Mouse (Mus musculus): ENCODE results near the gene Cbr3. TPM values are rescaled to one million over a fixed set of nuclear protein-coding genes. Genes with fewer than 3 reads are reported as not detected.
"Not testable (repeated sequence)": the region's sequence is repeated elsewhere in the genome, so short reads cannot be mapped to it uniquely, and the experiment has no call there.

The Cbr3 gene
- polyA plus RNA-seq, 1 experiment from 2014 or later: 0.27 TPM

DNA sequence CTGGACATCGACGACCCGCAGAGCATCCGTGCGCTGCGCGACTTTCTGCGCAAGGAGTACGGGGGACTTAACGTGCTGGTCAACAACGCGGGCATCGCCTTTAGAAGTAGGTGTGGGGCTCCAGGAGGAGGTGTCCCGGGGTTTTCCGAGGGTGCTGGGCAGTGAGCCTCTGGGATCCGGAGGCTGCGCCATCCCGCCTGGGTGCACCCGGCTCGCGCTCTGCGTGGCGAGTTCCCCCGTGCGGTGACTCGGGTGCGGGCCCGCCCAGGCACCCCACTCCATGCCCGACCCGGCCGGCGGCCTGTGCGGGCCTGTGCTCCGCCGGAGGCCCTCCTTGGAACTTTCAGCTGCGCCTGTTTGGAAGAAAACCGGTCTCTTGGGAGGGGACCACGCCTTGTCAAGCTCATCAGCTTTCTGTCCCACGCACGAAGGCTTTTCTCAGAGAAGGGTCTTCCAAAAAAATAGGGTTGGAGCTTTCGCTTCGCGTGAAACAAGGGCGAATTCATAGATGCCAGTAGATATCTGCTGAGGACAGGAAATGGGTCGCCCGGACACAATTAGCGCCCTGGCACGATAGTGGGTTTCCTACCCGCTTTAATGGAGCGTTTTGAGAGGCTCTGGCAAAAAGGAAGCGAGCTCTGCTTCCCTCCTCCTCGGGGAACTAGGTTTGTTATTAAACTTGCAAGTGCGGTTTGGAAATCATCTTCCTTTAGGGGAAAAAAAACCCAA lies 657 bp downstream of the Cbr3 start:
- H3K9me3 ChIP-seq: no peaks in the 10 kb centered on the region
- H3K4me3 ChIP-seq (replicated peaks): peak overlapping the region; percentile 43
- H3K27me3 ChIP-seq: peaks cover 58% of the 10 kb centered on the region
- no peak overlapping the region for H3K27ac ChIP-seq
- WGBS: 1% methylated on average over 53 of the region's 53 CpGs
- peak overlapping the region; percentile 73 for H3K4me2 ChIP-seq (replicated peaks)
- peak overlapping the region; percentile 58; the same call in 1 of the 2 replicates for H3K9ac ChIP-seq (replicated peaks)
- peak; percentile 55 for ATAC-seq
- H3K36me3 ChIP-seq: no peaks in the 10 kb centered on the region
- H3K4me1 ChIP-seq (replicated peaks): peaks cover 15% of the 10 kb centered on the region

GRCm38 (mm10) chr16:93684441-93684840 lies 1.4 kb downstream of the Cbr3 start:
- no peaks in the 10 kb centered on the region for H3K36me3 ChIP-seq
- WGBS: 33% methylated on average over 7 of the region's 7 CpGs
- H3K4me1 ChIP-seq (replicated peaks): peaks cover 15% of the 10 kb centered on the region
- H3K9ac ChIP-seq (replicated peaks): no peak overlapping the region
- no peak for ATAC-seq
- 0 out of 2 replicates have a peak overlapping the region, but pooled peaks have one; percentile 73 for H3K4me2 ChIP-seq (replicated peaks)
- no peak overlapping the region for H3K4me3 ChIP-seq (replicated peaks)
- H3K9me3 ChIP-seq: no peaks in the 10 kb centered on the region
- no peak overlapping the region for H3K27ac ChIP-seq
- H3K27me3 ChIP-seq: peaks cover 58% of the 10 kb centered on the region

- H3K9me3 ChIP-seq; H3K4me3 ChIP-seq (replicated peaks); H3K9ac ChIP-seq (replicated peaks); H3K4me2 ChIP-seq (replicated peaks); H3K36me3 ChIP-seq; H3K27ac ChIP-seq; ATAC-seq: not testable (repeated sequence)
- H3K27me3 ChIP-seq: peaks cover 52% of the 10 kb centered on the region
- WGBS: 91% methylated on average over 3 of the region's 3 CpGs
- peaks cover 15% of the 10 kb centered on the region for H3K4me1 ChIP-seq (replicated peaks)
Observed at GRCm38 (mm10) chr16:93685783-93686182, 2.8 kb downstream of the Cbr3 start.

DNA sequence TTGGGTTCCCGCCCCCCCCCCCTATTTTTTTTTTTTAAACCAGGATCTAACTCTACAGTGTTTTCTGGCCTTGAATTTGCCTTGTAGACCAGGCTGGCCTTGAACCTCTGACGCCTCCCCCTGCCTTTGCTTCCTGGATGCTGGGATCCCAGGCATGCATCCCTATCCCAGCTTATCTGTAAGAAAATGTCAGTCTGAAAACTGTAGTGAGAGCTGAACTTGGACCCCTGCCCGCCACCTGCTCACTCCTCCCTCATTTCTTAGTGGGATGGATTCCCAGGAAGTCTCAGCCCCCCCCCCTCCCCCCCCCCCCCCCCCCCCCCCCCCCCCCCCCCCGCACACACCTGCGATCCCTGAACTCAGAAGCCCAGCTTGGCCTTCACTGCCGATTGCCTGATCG lies 3.4 kb downstream of the Cbr3 start:
- no peaks in the 10 kb centered on the region for H3K9me3 ChIP-seq
- H3K9ac ChIP-seq (replicated peaks): no peak overlapping the region
- WGBS: 90% methylated on average over 5 of the region's 7 CpGs
- H3K36me3 ChIP-seq: no peaks in the 10 kb centered on the region
- H3K27me3 ChIP-seq: peaks cover 45% of the 10 kb centered on the region
- no peak overlapping the region for H3K27ac ChIP-seq
- H3K4me3 ChIP-seq (replicated peaks): no peak overlapping the region
- no peak overlapping the region for H3K4me2 ChIP-seq (replicated peaks)
- ATAC-seq: no peak
- H3K4me1 ChIP-seq (replicated peaks): peaks cover 15% of the 10 kb centered on the region

DNA sequence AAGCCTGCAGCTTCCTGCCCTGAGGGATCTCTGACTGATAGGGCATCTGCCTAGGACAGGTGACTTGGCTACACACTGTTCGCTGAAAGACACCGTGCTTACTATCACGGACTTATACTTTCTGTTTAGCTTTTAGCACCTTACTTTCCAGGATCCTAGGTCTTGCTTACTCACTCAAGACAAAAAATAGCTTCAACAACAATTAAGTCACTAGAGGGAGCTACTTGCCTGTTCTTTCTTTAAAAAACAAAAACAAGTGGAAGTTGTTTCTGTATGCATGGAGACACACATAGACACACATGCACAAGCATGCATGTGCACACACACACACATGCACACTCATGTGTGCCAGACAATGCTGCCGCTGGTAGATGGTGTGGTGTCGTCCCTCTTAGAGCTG lies 3.9 kb downstream of the Cbr3 start:
- no peak overlapping the region for H3K4me2 ChIP-seq (replicated peaks)
- ATAC-seq: no peak

DNA sequence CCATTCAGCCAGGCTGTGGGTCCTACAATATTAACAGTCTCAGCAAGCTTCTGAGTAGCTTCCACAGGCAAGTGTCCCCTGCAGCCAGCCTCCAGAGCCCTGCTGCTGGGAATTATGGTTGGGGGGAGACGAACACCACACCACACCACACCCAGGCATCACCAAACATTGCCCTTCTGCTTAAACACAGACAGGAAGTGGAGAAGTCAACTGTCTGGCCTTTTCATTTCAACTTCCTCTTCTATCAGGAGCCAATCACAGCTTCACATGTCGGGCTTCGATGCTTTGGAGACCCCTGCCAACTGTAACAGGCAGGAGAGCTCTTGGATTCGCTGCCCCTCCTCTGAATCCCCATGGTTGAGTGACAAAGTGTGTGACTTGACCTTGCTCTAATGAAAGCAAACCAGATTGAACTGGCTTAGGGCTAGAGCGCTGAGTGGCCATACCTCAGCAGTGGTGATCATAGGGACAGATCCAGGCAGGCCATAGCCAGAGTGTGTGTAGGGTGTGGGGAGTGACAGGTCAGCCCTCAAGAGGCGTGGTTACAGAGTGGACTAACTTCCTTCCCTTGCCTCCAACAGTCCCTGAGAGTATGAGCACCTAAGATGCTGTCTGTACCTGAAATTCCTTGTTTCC lies 8.3 kb downstream of the Cbr3 start:
- no peak overlapping the region for H3K4me3 ChIP-seq (replicated peaks)
- no peaks in the 10 kb centered on the region for H3K27me3 ChIP-seq
- no peak overlapping the region for H3K9ac ChIP-seq (replicated peaks)
- no peaks in the 10 kb centered on the region for H3K4me1 ChIP-seq (replicated peaks)
- no peak overlapping the region for H3K4me2 ChIP-seq (replicated peaks)
- no peaks in the 10 kb centered on the region for H3K9me3 ChIP-seq
- no peak overlapping the region for H3K27ac ChIP-seq
- no peak for ATAC-seq
- H3K36me3 ChIP-seq: no peaks in the 10 kb centered on the region
- WGBS: 77% methylated on average over 6 of the region's 6 CpGs

More for the DNA sequence above, 3.9 kb downstream of the Cbr3 start:
- H3K36me3 ChIP-seq: no peaks in the 10 kb centered on the region
- no peaks in the 10 kb centered on the region for H3K9me3 ChIP-seq
- peaks cover 15% of the 10 kb centered on the region for H3K4me1 ChIP-seq (replicated peaks)
- H3K27ac ChIP-seq: no peak overlapping the region
- H3K9ac ChIP-seq (replicated peaks): no peak overlapping the region
- H3K27me3 ChIP-seq: peaks cover 40% of the 10 kb centered on the region
- WGBS: 41% methylated on average over 5 of the region's 5 CpGs
- H3K4me3 ChIP-seq (replicated peaks): no peak overlapping the region

- Histone ChIP-seq H3K9ac (replicated peaks) (no peak overlapping the region), H3K9me3 (no peaks in the 10 kb centered on the region), H3K4me3 (replicated peaks) (no peak overlapping the region), H3K4me1 (replicated peaks) (no peaks in the 10 kb centered on the region), H3K4me2 (replicated peaks) (no peak overlapping the region), H3K27ac (no peak overlapping the region), H3K27me3 (no peaks in the 10 kb centered on the region), H3K36me3 (no peaks in the 10 kb centered on the region)
- no peak for ATAC-seq
- 84% methylated on average over 2 of the region's 2 CpGs for WGBS
Observed at GRCm38 (mm10) chr16:93692744-93693143, 9.7 kb downstream of the Cbr3 start.

GRCm38 (mm10) chr16:93707116-93707515 lies 24.1 kb downstream of the Cbr3 start:
- WGBS: 90% methylated on average over 7 of the region's 7 CpGs
- ATAC-seq: no peak
- H3K36me3 ChIP-seq: no peaks in the 10 kb centered on the region

GRCm38 (mm10) chr16:93709217-93709616 lies 26.2 kb downstream of the Cbr3 start:
- no peak for ATAC-seq
- Histone ChIP-seq H3K36me3 (no peaks in the 10 kb centered on the region), H3K4me1 (replicated peaks) (peaks cover 14% of the 10 kb centered on the region), H3K27ac (no peak overlapping the region), H3K9ac (replicated peaks) (no peak overlapping the region), H3K27me3 (peaks cover 23% of the 10 kb centered on the region), H3K9me3 (no peaks in the 10 kb centered on the region), H3K4me3 (replicated peaks) (no peak overlapping the region), H3K4me2 (replicated peaks) (no peak overlapping the region)
- WGBS: 62% methylated on average over 1 of the region's 1 CpGs

More at GRCm38 (mm10) chr16:93707116-93707515, 24.1 kb downstream of the Cbr3 start:
- no peaks in the 10 kb centered on the region for H3K4me1 ChIP-seq (replicated peaks)
- H3K27me3 ChIP-seq: peaks cover 21% of the 10 kb centered on the region
- H3K9me3 ChIP-seq: no peaks in the 10 kb centered on the region
- no peak overlapping the region for H3K9ac ChIP-seq (replicated peaks)
- no peak overlapping the region for H3K4me3 ChIP-seq (replicated peaks)
- H3K4me2 ChIP-seq (replicated peaks): no peak overlapping the region
- H3K27ac ChIP-seq: no peak overlapping the region

DNA sequence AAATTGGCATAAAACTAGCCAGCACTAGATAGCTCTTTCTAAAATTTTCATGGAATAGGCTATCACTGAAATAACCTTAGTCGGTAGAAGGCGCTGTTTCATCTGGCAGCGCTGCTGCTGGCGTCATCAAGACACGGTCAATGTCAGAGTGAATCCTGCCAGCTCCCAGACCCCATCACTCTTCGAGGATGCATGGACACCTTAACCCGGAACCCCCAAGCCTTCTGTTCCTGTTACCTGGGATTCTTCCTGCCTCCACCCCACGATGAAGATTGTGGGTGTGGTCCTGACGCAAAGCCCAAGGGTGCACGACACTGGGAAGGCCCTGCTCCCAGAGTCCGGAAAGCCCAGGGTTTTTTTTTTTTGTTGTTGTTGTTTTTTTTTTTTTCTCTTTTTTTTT lies 27.9 kb downstream of the Cbr3 start:
- peak overlapping the region; percentile 67 for H3K4me3 ChIP-seq (replicated peaks)
- peaks cover 21% of the 10 kb centered on the region for H3K4me1 ChIP-seq (replicated peaks)
- no peaks in the 10 kb centered on the region for H3K9me3 ChIP-seq
- peak overlapping the region; percentile 70 for H3K4me2 ChIP-seq (replicated peaks)
- H3K36me3 ChIP-seq: no peaks in the 10 kb centered on the region
- 0% methylated on average over 11 of the region's 11 CpGs for WGBS
- H3K27me3 ChIP-seq: peaks cover 23% of the 10 kb centered on the region
- peak; percentile 63 for ATAC-seq
- peak overlapping the region; percentile 71 for H3K27ac ChIP-seq
- no peak overlapping the region; the same call in 1 of the 2 replicates for H3K9ac ChIP-seq (replicated peaks)

DNA sequence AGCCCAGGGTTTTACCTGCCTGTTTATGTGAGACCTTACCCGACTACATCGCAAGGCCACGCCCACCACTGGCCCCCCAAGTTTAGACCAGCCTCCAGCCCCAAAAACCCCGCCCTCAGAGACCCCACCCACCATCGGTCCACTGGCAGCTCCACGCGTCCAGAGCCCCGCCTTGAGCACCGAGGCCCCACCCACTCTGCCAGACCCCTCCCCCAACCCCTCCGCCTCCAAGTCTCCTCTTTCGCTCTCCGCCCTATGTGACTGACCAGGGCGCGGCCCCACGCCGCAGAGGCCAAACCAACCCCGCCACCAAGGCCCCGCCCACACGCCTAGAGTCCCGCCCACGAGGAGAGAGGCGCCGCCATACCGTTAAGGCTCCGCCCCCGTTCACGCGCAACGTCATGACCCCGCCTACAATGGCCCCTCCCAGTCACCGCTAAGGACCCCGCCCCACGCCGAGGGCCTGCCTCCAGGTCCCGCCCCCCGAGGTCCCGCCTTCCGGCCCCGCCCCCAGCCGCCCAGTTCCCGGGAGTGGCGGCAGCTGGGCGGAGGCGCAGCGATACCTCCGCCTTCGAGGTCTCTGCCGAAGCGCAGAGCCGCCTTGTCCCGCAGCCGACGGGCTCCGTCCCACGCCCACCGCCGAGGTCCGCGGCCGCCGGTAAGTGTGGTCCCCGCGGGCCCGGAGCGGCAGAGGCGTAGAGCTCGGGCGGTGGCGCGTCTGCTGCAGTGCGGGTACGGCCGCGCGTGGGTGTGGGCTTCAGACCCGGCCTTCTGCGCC lies 28.6 kb downstream of the Cbr3 start, which contains the start of gene Dop1b:
Gene Dop1b, plus strand, starts transcription at position 494 of the 778 bp plus-strand sequence.
- Histone ChIP-seq H3K27ac (peak within 1 kb of the TSS; percentile 74), H3K4me1 (replicated peaks) (peaks cover 21% of the 10 kb centered on the region), H3K4me2 (replicated peaks) (peak within 1 kb of the TSS; percentile 70), H3K27me3 (peaks cover 20% of the 10 kb centered on the region), H3K9ac (replicated peaks) (peak within 1 kb of the TSS; percentile 89), H3K4me3 (replicated peaks) (peak within 1 kb of the TSS; percentile 67), H3K9me3 (no peaks in the 10 kb centered on the region), H3K36me3 (peaks cover 4% of the 10 kb centered on the region; the same call in 1 of the 2 replicates)
- WGBS: under 1% methylated on average over 66 of the region's 77 CpGs
- ATAC-seq: peak; percentile 84

Measured in midbrain, embryonic 13.5 days (tissue).